Mouse (Mus musculus) lung, postnatal 0 days (tissue): ENCODE measurements at regions not wholly inside any gene's neighbourhood (a gene's known extent, or its start where the extent isn't known, plus 50 kb on each side); places are given as distances from the start of the nearest gene placed in this dataset.

Source experiments
- ATAC-seq: fragments of 200-750 bp; cut with Nextera tagmentation; 2 replicates; pipeline ENCODE4 v1.8.0; 2017; ENCODE audit warnings: moderate library complexity
- DNase-seq: peaks from one replicate; pipeline ENCODE4 v3.0.0-alpha.2; 2016; ENCODE audit warnings: low spot score
- H3K27ac ChIP-seq: fragments of 300-500 bp; sonication (generic); 2 replicates; pipeline ENCODE4 v1.5.1; 2014; ENCODE audit warnings: antibody characterized with exemption, mild to moderate bottlenecking, low read length, mixed read lengths
- H3K27me3 ChIP-seq: fragments of 300-500 bp; sonication (generic); replicated peaks from 2 replicates; pipeline ENCODE4 v1.6.1; 2014; ENCODE audit warnings: low read length, mixed read lengths; ENCODE audit not compliant: insufficient read depth
- H3K36me3 ChIP-seq: fragments of 300-500 bp; sonication (generic); 2 replicates; pipeline ENCODE4 v1.6.1; 2014; ENCODE audit warnings: low read length, mixed read lengths; ENCODE audit not compliant: insufficient read depth
- H3K4me1 ChIP-seq: fragments of 300-500 bp; sonication (generic); 2 replicates; pipeline ENCODE4 v1.6.1; 2014; ENCODE audit warnings: antibody characterized with exemption, low read depth, low read length, mixed read lengths; ENCODE audit not compliant: insufficient read depth
- H3K4me2 ChIP-seq: fragments of 300-500 bp; sonication (generic); replicated peaks from 2 replicates; pipeline ENCODE4 v1.6.1; 2014; ENCODE audit warnings: low read depth, mild to moderate bottlenecking, low read length, moderate library complexity, mixed read lengths
- H3K4me3 ChIP-seq: fragments of 300-500 bp; sonication (generic); 2 replicates; pipeline ENCODE4 v1.5.1; 2014; ENCODE audit warnings: low read depth, low read length
- H3K9ac ChIP-seq: fragments of 300-500 bp; sonication (generic); replicated peaks from 2 replicates; pipeline ENCODE4 v1.6.1; 2014; ENCODE audit warnings: low read depth, mild to moderate bottlenecking
- H3K9me3 ChIP-seq: fragments of 300-500 bp; sonication (generic); 2 replicates; pipeline ENCODE4 v1.6.1; 2016; ENCODE audit warnings: low read length, mixed read lengths
- CTCF ChIP-seq: IDR thresholded peaks from 2 replicates; pipeline ENCODE4 v1.5.1; 2016; ENCODE audit warnings: antibody characterized with exemption, mild to moderate bottlenecking
- EP300 ChIP-seq: IDR thresholded peaks from 2 replicates; pipeline ENCODE4 v1.6.1; 2016; ENCODE audit warnings: antibody characterized with exemption, mild to moderate bottlenecking, control low read depth
- WGBS: fragments of 180-500 bp; shearing (Covaris S2); extraction: QIAGEN DNeasy Blood & Tissue Kit; methylation state at CpG from one replicate; pipeline ENCODE4 v1.1.7; 2014; 5-methylcytosine and 5-hydroxymethylcytosine counted together

DNA sequence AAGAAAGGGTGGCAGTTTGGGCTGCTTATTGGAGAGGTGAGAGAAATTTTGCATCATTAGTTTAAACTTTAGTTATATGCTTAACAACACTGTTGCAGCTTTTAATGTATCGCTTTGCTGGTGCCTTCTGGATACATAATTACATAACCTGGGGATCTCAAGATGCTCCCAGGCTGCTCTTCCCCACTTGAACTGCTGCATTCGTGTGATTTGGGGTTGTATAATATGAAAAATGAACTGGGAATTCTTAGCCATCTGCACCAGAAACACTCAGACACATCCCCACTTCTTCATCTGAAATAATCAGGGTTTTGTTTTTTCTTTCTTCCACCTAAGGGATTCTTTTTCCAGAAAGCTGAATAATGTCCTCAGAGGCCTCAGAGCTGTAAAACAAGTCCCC, 120.8 kb downstream of the Mreg start:
- Histone ChIP-seq H3K27ac (no peak overlapping the region), H3K4me2 (no peak overlapping the region), H3K9ac (no peak overlapping the region), H3K9me3 (no peaks in the 10 kb centered on the region), H3K4me1 (no peaks in the 10 kb centered on the region), H3K4me3 (no peak overlapping the region), H3K36me3 (no peaks in the 10 kb centered on the region), H3K27me3 (no peaks in the 10 kb centered on the region)
- 63% methylated on average over 2 of the region's 2 CpGs for WGBS
- no peak for TF ChIP-seq CTCF
- TF ChIP-seq EP300: no peak
- ATAC-seq (no peak), DNase-seq (no peak)

DNA sequence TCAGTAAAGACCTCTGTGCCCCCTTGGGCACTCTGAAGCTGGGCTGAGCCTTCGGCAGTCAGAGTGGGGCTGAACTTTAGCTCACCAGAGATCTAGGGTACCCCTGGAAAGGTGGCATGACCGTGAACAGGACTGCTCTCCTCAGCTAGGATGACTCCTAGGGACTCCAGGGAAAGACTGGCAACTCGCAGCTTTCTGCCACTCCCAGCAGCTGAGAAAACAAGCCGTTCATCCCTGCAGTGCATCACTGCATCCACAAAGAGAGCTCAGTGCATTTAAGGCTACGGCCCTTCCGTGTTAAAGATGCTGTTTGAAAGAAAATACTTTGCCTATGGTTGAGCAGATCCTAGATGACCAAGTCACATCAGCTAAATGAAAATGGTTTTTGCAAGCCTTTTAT, 126.4 kb downstream of the Mreg start:
- no peak for ATAC-seq

DNA sequence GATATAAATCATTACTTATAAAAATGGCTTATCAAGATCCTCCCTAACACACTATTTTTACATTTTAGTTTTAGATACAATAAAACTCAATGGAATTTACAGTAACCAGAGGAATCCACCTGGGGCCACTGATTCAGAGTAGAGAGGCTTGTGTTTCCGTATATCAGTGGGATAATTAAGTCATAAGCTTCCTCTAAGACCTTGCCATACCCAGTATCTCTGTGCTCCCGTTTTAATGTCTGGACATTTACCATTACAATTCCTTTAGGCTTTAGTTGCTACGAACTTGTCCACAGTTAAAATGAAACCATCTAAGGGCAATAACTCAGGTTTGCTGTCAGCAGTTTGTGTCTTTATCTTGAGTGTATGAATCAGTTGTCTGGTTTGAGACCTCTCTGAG, 127.9 kb downstream of the Mreg start:
- ATAC-seq (no peak), DNase-seq (no peak)
- H3K4me1 ChIP-seq: no peaks in the 10 kb centered on the region
- no peak overlapping the region for H3K4me2 ChIP-seq
- no peak for TF ChIP-seq EP300
- no peak for TF ChIP-seq CTCF
- no peak overlapping the region for H3K9ac ChIP-seq
- H3K27ac ChIP-seq: no peak overlapping the region
- no peaks in the 10 kb centered on the region for H3K27me3 ChIP-seq
- no peaks in the 10 kb centered on the region for H3K36me3 ChIP-seq
- H3K4me3 ChIP-seq: no peak overlapping the region
- no peaks in the 10 kb centered on the region for H3K9me3 ChIP-seq
- 73% methylated on average over 3 of the region's 3 CpGs for WGBS

More for the DNA sequence above, 126.4 kb downstream of the Mreg start:
- TF ChIP-seq EP300 (no peak), CTCF (no peak)
- no peak overlapping the region for H3K4me3 ChIP-seq
- H3K36me3 ChIP-seq: no peaks in the 10 kb centered on the region
- no peaks in the 10 kb centered on the region for H3K4me1 ChIP-seq
- no peak for DNase-seq
- 56% methylated on average over 6 of the region's 6 CpGs for WGBS
- H3K9me3 ChIP-seq: no peaks in the 10 kb centered on the region
- no peak overlapping the region for H3K27ac ChIP-seq
- no peak overlapping the region for H3K4me2 ChIP-seq
- H3K9ac ChIP-seq: no peak overlapping the region
- no peaks in the 10 kb centered on the region for H3K27me3 ChIP-seq

DNA sequence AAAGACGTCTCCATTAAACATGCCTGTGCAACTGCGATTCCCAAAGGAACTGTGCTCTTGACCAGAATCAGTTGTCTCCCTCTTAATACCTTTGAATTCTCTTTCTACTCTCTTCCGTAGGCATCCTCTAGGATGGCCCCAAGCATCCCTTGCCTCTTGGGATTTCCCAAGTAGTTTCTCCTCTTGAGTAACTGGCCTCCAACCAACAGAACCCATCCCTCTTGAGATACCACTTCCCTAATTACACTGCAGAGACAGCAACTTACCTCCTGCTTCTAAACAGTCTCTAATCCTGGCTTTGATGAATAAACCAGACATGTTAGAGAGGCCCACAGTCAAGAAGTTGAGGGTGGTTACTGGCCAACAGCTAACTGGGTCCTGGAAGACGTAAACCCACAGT, 129.7 kb downstream of the Mreg start:
- Histone ChIP-seq H3K27ac (no peak overlapping the region), H3K4me1 (no peaks in the 10 kb centered on the region), H3K4me3 (no peak overlapping the region), H3K27me3 (no peaks in the 10 kb centered on the region), H3K9ac (no peak overlapping the region), H3K4me2 (no peak overlapping the region), H3K9me3 (no peaks in the 10 kb centered on the region), H3K36me3 (no peaks in the 10 kb centered on the region)
- no peak for DNase-seq
- TF ChIP-seq CTCF (no peak), EP300 (no peak)
- WGBS: 75% methylated on average over 4 of the region's 4 CpGs
- ATAC-seq: no peak

- H3K27me3 ChIP-seq: no peaks in the 10 kb centered on the region
- DNase-seq (no peak), ATAC-seq (no peak)
- TF ChIP-seq EP300: no peak
- TF ChIP-seq CTCF: no peak
- no peaks in the 10 kb centered on the region for H3K4me1 ChIP-seq
- no peak overlapping the region for H3K4me2 ChIP-seq
- no peaks in the 10 kb centered on the region for H3K36me3 ChIP-seq
- WGBS: 65% methylated on average over 5 of the region's 5 CpGs
- no peak overlapping the region for H3K27ac ChIP-seq
- H3K9me3 ChIP-seq: no peaks in the 10 kb centered on the region
- H3K9ac ChIP-seq: no peak overlapping the region
- H3K4me3 ChIP-seq: no peak overlapping the region
Measured at GRCm38 (mm10) chr1:72081811-72082210, 130.3 kb downstream of the Mreg start.

DNA sequence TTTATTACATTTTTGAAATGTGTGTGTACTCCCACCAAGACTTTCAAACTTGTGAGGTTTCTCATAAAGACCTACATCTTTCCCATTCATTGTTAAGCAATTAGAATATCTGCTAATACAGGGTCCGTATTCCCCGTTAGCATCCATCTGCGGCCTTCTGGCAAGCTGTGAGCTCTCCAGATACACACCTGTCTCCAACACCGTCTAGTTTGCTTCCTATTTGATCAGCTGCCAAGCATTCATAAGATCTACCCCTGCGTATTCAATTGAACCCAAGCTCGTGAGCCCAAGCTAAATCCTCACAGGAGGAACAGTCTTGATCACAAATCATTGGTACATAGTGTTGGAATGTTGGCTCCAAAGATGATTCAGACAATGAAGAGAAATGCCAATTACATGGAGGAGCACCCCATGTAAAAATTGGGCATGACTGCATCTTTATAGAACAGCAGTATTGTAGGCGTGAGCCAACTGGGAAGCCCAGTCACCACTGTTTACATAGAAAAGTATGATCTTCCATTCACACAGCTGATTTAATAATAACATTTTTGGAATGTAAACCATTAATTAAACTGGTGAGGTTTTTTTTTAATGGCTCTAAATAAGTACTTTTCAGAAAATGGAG, 133.1 kb downstream of the Mreg start:
- DNase-seq (no peak), ATAC-seq (no peak)
- Histone ChIP-seq H3K9ac (no peak overlapping the region), H3K4me3 (no peak overlapping the region), H3K36me3 (no peaks in the 10 kb centered on the region), H3K9me3 (no peaks in the 10 kb centered on the region), H3K27ac (no peak overlapping the region), H3K27me3 (no peaks in the 10 kb centered on the region), H3K4me1 (no peaks in the 10 kb centered on the region), H3K4me2 (no peak overlapping the region)
- TF ChIP-seq CTCF: no peak
- no peak for TF ChIP-seq EP300
- WGBS: 55% methylated on average over 7 of the region's 7 CpGs

- H3K4me2 ChIP-seq: no peak overlapping the region
- no peaks in the 10 kb centered on the region for H3K27me3 ChIP-seq
- H3K36me3 ChIP-seq: no peaks in the 10 kb centered on the region
- no peak for TF ChIP-seq EP300
- H3K9ac ChIP-seq: no peak overlapping the region
- H3K27ac ChIP-seq: no peak overlapping the region
- DNase-seq: no peak
- H3K4me3 ChIP-seq: no peak overlapping the region
- 30% methylated on average over 1 of the region's 1 CpGs for WGBS
- H3K9me3 ChIP-seq: no peaks in the 10 kb centered on the region
- ATAC-seq: no peak
- no peaks in the 10 kb centered on the region for H3K4me1 ChIP-seq
Measured at GRCm38 (mm10) chr1:72076341-72076740, 135.8 kb downstream of the Mreg start.
